21 mouse cellular contexts compared by ENCODE assay signal in genomic region chr8:69907106-69907505, GRCm38 (mm10). TPM values are rescaled to one million over a fixed set of nuclear protein-coding genes. Genes with fewer than 3 reads are reported as not detected.
"Had no signal": no experiment of that assay in that cellular context is flagged by ENCODE, and none has a peak within 500 bp of the region (broad histone marks: within the 10 kb centered on the region; RNA-seq: fewer than 3 reads in every experiment).

No protein-coding gene starts in this region.

- H3K9me3 ChIP-seq: lung, embryonic 15.5 days; megakaryocyte, embryonic 14.5 days; midbrain, embryonic 13.5 days; midbrain, embryonic 15.5 days; neural tube, embryonic 12.5 days had no signal

- H3K27ac ChIP-seq: lung, embryonic 15.5 days; macrophage; midbrain, embryonic 13.5 days; midbrain, embryonic 15.5 days; neural tube, embryonic 12.5 days had no signal

- H3K27me3 ChIP-seq: lung, embryonic 15.5 days; megakaryocyte, embryonic 14.5 days; midbrain, embryonic 13.5 days; midbrain, embryonic 15.5 days; neural tube, embryonic 12.5 days had no signal

- H3K9ac ChIP-seq: liver, postnatal 0 days; lung, embryonic 15.5 days; midbrain, embryonic 13.5 days; midbrain, embryonic 15.5 days; neural tube, embryonic 12.5 days had no signal

- DNase-seq: liver, postnatal 0 days; lung, adult 2 months; lung, postnatal 14 days; lung, postnatal 36 days; retina, postnatal 1 day; right cerebral cortex, adult 18-20 months; right cerebral cortex, postnatal 25 days; right cerebral cortex, postnatal 4 days; thymus, adult 18-20 months; thymus, postnatal 14 days; thymus, postnatal 36 days had no signal

- H3K4me3 ChIP-seq: lung, embryonic 15.5 days; megakaryocyte, embryonic 14.5 days; midbrain, embryonic 13.5 days; midbrain, embryonic 15.5 days; neural tube, embryonic 12.5 days had no signal

RNA-seq across cellular contexts. Expression of gene Yjefn3, which starts 4.6 kb away (rescaled TPM):
- total RNA-seq: megakaryocyte progenitor cell, adult 5-6 weeks; monocyte, adult 5-6 weeks; neutrophil, adult 5-6 weeks had no signal
- polyA plus RNA-seq: macrophage had no signal

RNA-seq across cellular contexts. Expression of gene Tssk6, which starts 5.1 kb away (rescaled TPM):
- total RNA-seq: midbrain, postnatal 0 days had no signal

RNA-seq across cellular contexts. Expression of gene Cilp2, which starts 19.6 kb away (rescaled TPM):
- total RNA-seq: megakaryocyte progenitor cell, adult 5-6 weeks; monocyte, adult 5-6 weeks; neutrophil, adult 5-6 weeks had no signal
- polyA plus RNA-seq: macrophage had no signal
